19 mouse cellular contexts compared by ENCODE assay signal in the genomic region with DNA sequence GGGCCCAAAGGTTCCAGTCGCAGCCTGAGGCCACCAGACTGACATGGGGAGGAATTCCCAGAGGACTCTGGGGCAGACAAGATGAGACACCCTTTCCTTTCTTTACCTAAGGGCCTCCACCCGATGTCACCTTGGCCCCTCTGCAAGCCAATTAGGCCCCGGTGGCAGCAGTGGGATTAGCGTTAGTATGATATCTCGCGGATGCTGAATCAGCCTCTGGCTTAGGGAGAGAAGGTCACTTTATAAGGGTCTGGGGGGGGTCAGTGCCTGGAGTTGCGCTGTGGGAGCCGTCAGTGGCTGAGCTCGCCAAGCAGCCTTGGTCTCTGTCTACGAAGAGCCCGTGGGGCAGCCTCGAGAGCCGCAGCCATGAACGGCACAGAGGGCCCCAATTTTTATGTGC. TPM values are rescaled to one million over a fixed set of nuclear protein-coding genes. Genes with fewer than 3 reads are reported as not detected.
DNase-seq lines count a peak whose midpoint lies in the region; ATAC-seq and TF ChIP-seq lines count a peak whose summit lies in the region.
"Had no signal": no experiment of that assay in that cellular context is flagged by ENCODE, and none has a peak within 500 bp of the region (broad histone marks: within the 10 kb centered on the region; RNA-seq: fewer than 3 reads in every experiment).

A gene (plus strand): TSS at position 110 of the 400 bp plus-strand sequence.

- TF ChIP-seq POLR2A in heart, adult 2 months (IDR thresholded peaks at IDR 0.05; ENCODE audit: insufficient read depth, low read depth, low read length): no peak

- no peaks in the 10 kb centered on the region for H3K79me2 ChIP-seq in heart, adult 2 months (replicated peaks; ENCODE audit: control insufficient read depth, insufficient read depth, low read length)

- WGBS in heart, embryonic 12.5 days: 82% methylated on average over 14 of the region's 14 CpGs
- WGBS in heart, adult 2 months: 90% methylated on average over 14 of the region's 14 CpGs
- WGBS in neural tube, embryonic 13.5 days: 85% methylated on average over 14 of the region's 14 CpGs
- WGBS in neural tube, embryonic 15.5 days: 91% methylated on average over 14 of the region's 14 CpGs
- WGBS in embryonic facial prominence, embryonic 10.5 days: 89% methylated on average over 14 of the region's 14 CpGs

- no peak within 1 kb of the TSS for H3K4me3 ChIP-seq in heart, embryonic 12.5 days
- H3K4me3 ChIP-seq in heart, adult 2 months: no peak within 1 kb of the TSS
- no peak within 1 kb of the TSS for H3K4me3 ChIP-seq in neural tube, embryonic 13.5 days
- H3K4me3 ChIP-seq in neural tube, embryonic 15.5 days (replicated peaks): no peak within 1 kb of the TSS
- peak within 1 kb of the TSS; percentile 41 for H3K4me3 ChIP-seq in E14TG2a.4 (replicated peaks; ENCODE audit: low read length)
- no peak within 1 kb of the TSS for H3K4me3 ChIP-seq in embryonic facial prominence, embryonic 10.5 days
- H3K4me3 ChIP-seq: embryonic facial prominence, embryonic 13.5 days; forebrain, embryonic 15.5 days; heart, embryonic 15.5 days had no signal

- intact Hi-C loops in heart, adult 2 months (cut with DNase I): no loop called here

- H3K9ac ChIP-seq in heart, embryonic 12.5 days: peak within 1 kb of the TSS; percentile 4; the same call in 1 of the 2 replicates
- no peak within 1 kb of the TSS for H3K9ac ChIP-seq in heart, adult 2 months (ENCODE audit: low read depth, low read length)
- no peak within 1 kb of the TSS for H3K9ac ChIP-seq in neural tube, embryonic 13.5 days
- no peak within 1 kb of the TSS for H3K9ac ChIP-seq in neural tube, embryonic 15.5 days (replicated peaks)
- H3K9ac ChIP-seq: embryonic facial prominence, embryonic 13.5 days; forebrain, embryonic 15.5 days; heart, embryonic 15.5 days had no signal

- ATAC-seq in heart, embryonic 12.5 days (ENCODE audit: insufficient number of reproducible peaks, low FRiP score): no peak
- no peak for ATAC-seq in neural tube, embryonic 13.5 days (ENCODE audit: low read depth)
- ATAC-seq in neural tube, embryonic 15.5 days (ENCODE audit: low FRiP score): no peak
- ATAC-seq: forebrain, embryonic 15.5 days; hindbrain, postnatal 0 days had no signal

- no peaks in the 10 kb centered on the region for H3K36me3 ChIP-seq in heart, embryonic 12.5 days
- H3K36me3 ChIP-seq in heart, adult 2 months (ENCODE audit: control insufficient read depth, insufficient read depth, low read length): no peaks in the 10 kb centered on the region
- no peaks in the 10 kb centered on the region for H3K36me3 ChIP-seq in neural tube, embryonic 13.5 days
- H3K36me3 ChIP-seq in neural tube, embryonic 15.5 days: no peaks in the 10 kb centered on the region
- no peaks in the 10 kb centered on the region for H3K36me3 ChIP-seq in E14TG2a.4 (ENCODE audit: insufficient read depth, low read length)
- 0 out of 2 replicates have a peak, but pooled peaks cover 4% of the 10 kb centered on the region for H3K36me3 ChIP-seq in embryonic facial prominence, embryonic 10.5 days (replicated peaks)
- H3K36me3 ChIP-seq: embryonic facial prominence, embryonic 13.5 days; forebrain, embryonic 15.5 days; G1E; heart, embryonic 15.5 days had no signal

- TF ChIP-seq EP300 in heart, adult 2 months (IDR thresholded peaks at IDR 0.05; ENCODE audit: insufficient read depth, low read depth, low read length): no peak

- peaks cover 18% of the 10 kb centered on the region for H3K4me1 ChIP-seq in heart, embryonic 12.5 days (replicated peaks)
- peaks cover 4% of the 10 kb centered on the region; the same call in 1 of the 2 replicates for H3K4me1 ChIP-seq in heart, adult 2 months (ENCODE audit: control insufficient read depth, insufficient read depth, low read length)
- peaks cover 22% of the 10 kb centered on the region for H3K4me1 ChIP-seq in neural tube, embryonic 13.5 days (replicated peaks)
- H3K4me1 ChIP-seq in neural tube, embryonic 15.5 days: peaks cover 17% of the 10 kb centered on the region
- H3K4me1 ChIP-seq in E14TG2a.4 (replicated peaks; ENCODE audit: low read depth, low read length): 0 out of 2 replicates have a peak, but pooled peaks cover 5% of the 10 kb centered on the region
- peaks cover 44% of the 10 kb centered on the region for H3K4me1 ChIP-seq in embryonic facial prominence, embryonic 10.5 days

- DNase-seq in heart, adult 2 months: no peak
- DNase-seq in embryonic facial prominence, embryonic 10.5 days (ENCODE audit: low spot score): no peak
- no peak for DNase-seq in right cerebral cortex, postnatal 10 days (ENCODE audit: low spot score in 2 of 2)
- no peak for DNase-seq in layer of hippocampus, postnatal 10 days (ENCODE audit: low spot score in 2 of 2)
- DNase-seq: cerebellum, adult 2 months; cerebellum, postnatal 25 days; gastrocnemius, postnatal 36 days; heart, adult 11 months had no signal

- H3K9me3 ChIP-seq in heart, embryonic 12.5 days (replicated peaks): no peaks in the 10 kb centered on the region
- H3K9me3 ChIP-seq in neural tube, embryonic 13.5 days: no peaks in the 10 kb centered on the region
- H3K9me3 ChIP-seq in neural tube, embryonic 15.5 days (replicated peaks): no peaks in the 10 kb centered on the region
- no peaks in the 10 kb centered on the region for H3K9me3 ChIP-seq in E14TG2a.4 (ENCODE audit: low read length)
- H3K9me3 ChIP-seq in embryonic facial prominence, embryonic 10.5 days: no peaks in the 10 kb centered on the region
- H3K9me3 ChIP-seq: embryonic facial prominence, embryonic 13.5 days; forebrain, embryonic 15.5 days; G1E; heart, embryonic 15.5 days had no signal

- no peaks in the 10 kb centered on the region for H3K27me3 ChIP-seq in heart, embryonic 12.5 days (replicated peaks)
- H3K27me3 ChIP-seq in heart, adult 2 months (ENCODE audit: control insufficient read depth, insufficient read depth, low read length): no peaks in the 10 kb centered on the region
- no peaks in the 10 kb centered on the region for H3K27me3 ChIP-seq in neural tube, embryonic 13.5 days
- no peaks in the 10 kb centered on the region for H3K27me3 ChIP-seq in neural tube, embryonic 15.5 days (replicated peaks)
- H3K27me3 ChIP-seq in E14TG2a.4 (ENCODE audit: insufficient read depth, low read length): peaks cover 29% of the 10 kb centered on the region
- H3K27me3 ChIP-seq in embryonic facial prominence, embryonic 10.5 days (replicated peaks; ENCODE audit: low read depth, poor library complexity, severe bottlenecking): no peaks in the 10 kb centered on the region
- H3K27me3 ChIP-seq: embryonic facial prominence, embryonic 13.5 days; forebrain, embryonic 15.5 days; heart, embryonic 15.5 days had no signal

- H3K27ac ChIP-seq in heart, embryonic 12.5 days (ENCODE audit: poor library complexity, severe bottlenecking): no peak within 1 kb of the TSS
- no peak within 1 kb of the TSS for H3K27ac ChIP-seq in heart, adult 2 months
- no peak within 1 kb of the TSS; the same call in 1 of the 2 replicates for H3K27ac ChIP-seq in neural tube, embryonic 13.5 days (replicated peaks)
- no peak within 1 kb of the TSS for H3K27ac ChIP-seq in neural tube, embryonic 15.5 days (replicated peaks)
- H3K27ac ChIP-seq in embryonic facial prominence, embryonic 10.5 days (replicated peaks): peak within 1 kb of the TSS; percentile 16; the same call in 1 of the 2 replicates
- H3K27ac ChIP-seq: embryonic facial prominence, embryonic 13.5 days; forebrain, embryonic 15.5 days; heart, embryonic 15.5 days; hindbrain, postnatal 0 days had no signal

- no peak for TF ChIP-seq CTCF in heart, adult 2 months (IDR thresholded peaks at IDR 0.05)
- no peak for TF ChIP-seq CTCF in E14TG2a.4 (conservative IDR thresholded peaks at IDR 0.05; ENCODE audit: low read length)

- H3K4me2 ChIP-seq in heart, embryonic 12.5 days: no peak within 1 kb of the TSS
- H3K4me2 ChIP-seq in neural tube, embryonic 13.5 days: 0 out of 2 replicates have a peak within 1 kb of the TSS, but pooled peaks have one; percentile 9
- H3K4me2 ChIP-seq in neural tube, embryonic 15.5 days: no peak within 1 kb of the TSS
- H3K4me2 ChIP-seq: embryonic facial prominence, embryonic 13.5 days; forebrain, embryonic 15.5 days; heart, embryonic 15.5 days had no signal

RNA-seq across cellular contexts. Expression of the gene that starts here (rescaled TPM):
- polyA plus RNA-seq in heart, embryonic 12.5 days (2016; fragmentation: Nextera tagmentation; extraction: Ambion mirVana): 0.13 TPM in 1 of 2 replicates, not detected in the other
- under 1 TPM in 1 of 2 experiments, not detected in 1; 0.23 TPM for total RNA-seq in heart, adult 2 months (2021)
- polyA plus RNA-seq in heart, adult 2 months (2012; rRNA removed): 0.44 and 1.3 TPM in 2 replicates
- 2.2 and 4.1 TPM in 2 replicates for polyA plus RNA-seq in neural tube, embryonic 13.5 days (2015; fragmentation: Nextera tagmentation; extraction: Ambion mirVana)
- polyA plus RNA-seq in neural tube, embryonic 15.5 days (2015; fragmentation: Nextera tagmentation; extraction: Ambion mirVana): 2.0 and 2.1 TPM in 2 replicates
- 0.33 and 0.51 TPM in 2 replicates for polyA plus RNA-seq in embryonic facial prominence, embryonic 10.5 days (2016; fragmentation: Nextera tagmentation; extraction: Ambion mirVana)
- under 1 TPM; 0.27 TPM for total RNA-seq in layer of hippocampus, postnatal 10 days (2021)
- total RNA-seq: gastrocnemius, adult 8-10 months; gastrocnemius, postnatal 36 days had no signal
- polyA plus RNA-seq: G1E; heart, embryonic 15.5 days; intestine, embryonic 14.5 days had no signal
